Mouse (Mus musculus) activated CD4-positive, CD25-positive, alpha-beta regulatory T cell (primary cell): ENCODE measurements around the gene Ccl28. TPM values are rescaled to one million over a fixed set of nuclear protein-coding genes. Genes with fewer than 3 reads are reported as not detected.

Experiments
- polyA plus RNA-seq, 2 experiments: library from polyadenylated mRNA; unstranded; fragments of 100-300 nt; shearing (Covaris generic); gene quantifications; one replicate each; pipeline ENCODE4 v1.2.1; 2017

The Ccl28 gene
- polyA plus RNA-seq: under 1 TPM; 0.08 to 0.12 TPM

GRCm38 (mm10) chr13:119623634-119624033, at the start of gene Ccl28:
Gene Ccl28 (plus strand): TSS chr13:119623819.

GRCm38 (mm10) chr13:119690039-119690728, 66.6 kb downstream of the Ccl28 start, which contains the start of gene Hmgcs1:
Gene Hmgcs1 (plus strand): TSS chr13:119690379.

Other genes starting within 250 kb of the Ccl28 start
- 10 to 100 TPM in 1 of 2 experiments, 1 to 10 TPM in 1; 8.7 to 10.6 TPM for gene Paip1, start 195.2 kb upstream of the Ccl28 start, polyA plus RNA-seq
- gene 4833420G17Rik, start 161.1 kb upstream of the Ccl28 start, polyA plus RNA-seq: 100 to 1,000 TPM in 1 of 2 experiments, 10 to 100 TPM in 1; 84.9 to 115 TPM
- gene Tmem267, start 135.8 kb upstream of the Ccl28 start, polyA plus RNA-seq: 1 to 10 TPM in 1 of 2 experiments, under 1 TPM in 1; 0.54 to 3.1 TPM
- gene 3110070M22Rik, start 135.4 kb upstream of the Ccl28 start, polyA plus RNA-seq: under 1 TPM in 1 of 2 experiments, not detected in 1; 0.55 TPM
- gene Hmgcs1, start 66.6 kb downstream of the Ccl28 start, polyA plus RNA-seq: 10 to 100 TPM; 17.9 to 34.1 TPM
- under 1 TPM; 0.27 to 0.75 TPM for gene Nim1k, start 132.1 kb downstream of the Ccl28 start, polyA plus RNA-seq
- 10 to 100 TPM; 30.1 to 33.2 TPM for gene Zfp131, start 167.1 kb downstream of the Ccl28 start, polyA plus RNA-seq
- not detected for gene AF067063, start 206.4 kb downstream of the Ccl28 start, polyA plus RNA-seq
- not detected for gene D13Ertd608e, start 212.2 kb downstream of the Ccl28 start, polyA plus RNA-seq